Mouse (Mus musculus): ENCODE data around the gene Creg1.

The Creg1 gene

GRCm38 (mm10) chr1:165786296-165786695 lies 22.8 kb downstream of the Creg1 start:
- no peak for DNase-seq (ENCODE audit: low spot score in 2 of 2)

- DNase-seq (ENCODE audit: low spot score in 2 of 2) = no peak
These were observed 25.0 kb downstream of the Creg1 start, which contains the start of gene Cd247 for GRCm38 (mm10) chr1:165788511-165788910. Gene Cd247, plus strand, starts transcription at chr1:165788681.

- DNase-seq (ENCODE audit: low spot score in 2 of 2) = no peak
These were observed 25.6 kb downstream of the Creg1 start for GRCm38 (mm10) chr1:165789066-165789660.

- no peak for DNase-seq (ENCODE audit: low spot score in 2 of 2)
These were observed 26.4 kb downstream of the Creg1 start for GRCm38 (mm10) chr1:165789963-165790362.

- DNase-seq (ENCODE audit: low spot score in 2 of 2) = no peak
These were observed 27.1 kb downstream of the Creg1 start for GRCm38 (mm10) chr1:165790461-165791210.

- no peak for DNase-seq (ENCODE audit: low spot score in 2 of 2)
These were observed 27.9 kb downstream of the Creg1 start for GRCm38 (mm10) chr1:165791411-165791810.

GRCm38 (mm10) chr1:165801709-165802310 lies 38.3 kb downstream of the Creg1 start:
- DNase-seq (ENCODE audit: low spot score in 2 of 2) = no peak

- DNase-seq (ENCODE audit: low spot score in 2 of 2) = no peak
These were observed 39.6 kb downstream of the Creg1 start for GRCm38 (mm10) chr1:165803107-165803506.

GRCm38 (mm10) chr1:165804133-165804532 lies 40.6 kb downstream of the Creg1 start:
- DNase-seq (ENCODE audit: low spot score in 2 of 2) = no peak

- DNase-seq (ENCODE audit: low spot score in 2 of 2) = no peak
These were observed 47.1 kb downstream of the Creg1 start for GRCm38 (mm10) chr1:165810633-165811032.

- DNase-seq (ENCODE audit: low spot score in 2 of 2) = no peak
These were observed 47.6 kb downstream of the Creg1 start for GRCm38 (mm10) chr1:165811170-165811569.

- no peak for DNase-seq (ENCODE audit: low spot score in 2 of 2)
These were observed 49.2 kb downstream of the Creg1 start for GRCm38 (mm10) chr1:165812775-165813174.

GRCm38 (mm10) chr1:165814116-165814515 lies 50.6 kb downstream of the Creg1 start:
- no peak for DNase-seq (ENCODE audit: low spot score in 2 of 2)

GRCm38 (mm10) chr1:165814521-165815278 lies 51.2 kb downstream of the Creg1 start:
- no peak for DNase-seq (ENCODE audit: low spot score in 2 of 2)

GRCm38 (mm10) chr1:165816391-165816790 lies 52.8 kb downstream of the Creg1 start:
- DNase-seq (ENCODE audit: low spot score in 2 of 2) = no peak

GRCm38 (mm10) chr1:165817264-165817663 lies 53.7 kb downstream of the Creg1 start:
- DNase-seq (ENCODE audit: low spot score in 2 of 2) = no peak

GRCm38 (mm10) chr1:165818145-165818860 lies 54.8 kb downstream of the Creg1 start:
- peak; percentile 13 to 16 for DNase-seq (ENCODE audit: low spot score in 2 of 2)

GRCm38 (mm10) chr1:165819147-165819546 lies 55.6 kb downstream of the Creg1 start:
- no peak for DNase-seq (ENCODE audit: low spot score in 2 of 2)

GRCm38 (mm10) chr1:165822031-165822430 lies 58.5 kb downstream of the Creg1 start:
- DNase-seq (ENCODE audit: low spot score in 2 of 2) = no peak

Data from spleen, postnatal 14 days (tissue).